ENCODE assay signal across 8 mouse cellular contexts in the genomic region with DNA sequence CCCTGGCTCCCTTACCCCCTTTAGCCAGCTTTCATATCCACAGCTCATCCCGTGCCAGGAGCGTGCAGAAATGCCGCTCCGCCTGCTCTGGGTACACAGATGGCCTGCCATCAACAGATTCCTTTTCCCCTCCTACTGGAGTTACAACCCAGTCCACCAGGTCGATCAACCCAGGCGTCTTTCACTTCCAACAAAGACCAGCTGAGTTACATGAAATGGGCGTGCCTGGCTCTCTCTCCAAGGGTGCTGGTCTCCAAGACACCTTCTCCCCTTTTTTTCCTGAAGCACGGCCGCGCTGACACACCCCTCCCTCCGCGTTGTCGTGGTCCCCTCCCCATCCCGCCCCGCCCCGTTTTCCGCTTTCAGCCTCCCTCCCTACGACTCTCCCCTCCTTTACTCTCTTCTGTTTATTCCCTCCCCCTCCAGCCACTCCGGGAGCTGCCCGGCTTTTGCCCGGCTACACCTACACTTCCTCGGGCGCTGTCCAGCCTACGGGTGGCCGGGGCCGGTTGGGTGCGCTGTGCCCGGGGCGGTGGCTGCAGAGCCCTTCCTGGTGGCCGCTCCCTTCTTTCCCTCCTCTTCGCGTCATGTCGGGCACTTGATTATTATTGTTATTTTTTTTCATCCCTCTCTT. TPM values are rescaled to one million over a fixed set of nuclear protein-coding genes. Genes with fewer than 3 reads are reported as not detected.
A peak's percentile ranks its signal among the peaks of the same experiment; 100 is the strongest.
DNase-seq lines count a peak whose midpoint lies in the region; ATAC-seq lines count a peak whose summit lies in the region.

No protein-coding gene starts in this region.

- H3K9me3 ChIP-seq in heart, embryonic 15.5 days (replicated peaks): no peaks in the 10 kb centered on the region
- no peaks in the 10 kb centered on the region for H3K9me3 ChIP-seq in stomach, embryonic 16.5 days (replicated peaks; ENCODE audit: control insufficient read depth, low read length)

- H3K27ac ChIP-seq in heart, embryonic 15.5 days: no peak overlapping the region
- no peak overlapping the region for H3K27ac ChIP-seq in stomach, embryonic 16.5 days (ENCODE audit: low read length)

- DNase-seq in thymus, postnatal 4 days: peak; percentile 17
- no peak for DNase-seq in thymus, postnatal 14 days
- DNase-seq in kidney, postnatal 25 days: peak; percentile 25 to 67
- DNase-seq in lung, postnatal 4 days: peak; percentile 19 to 27

- peak overlapping the region; percentile 73 for H3K4me2 ChIP-seq in heart, embryonic 15.5 days
- peak overlapping the region; percentile 73 for H3K4me2 ChIP-seq in stomach, embryonic 16.5 days (ENCODE audit: low read depth, low read length)

- H3K36me3 ChIP-seq in heart, embryonic 15.5 days: no peaks in the 10 kb centered on the region
- H3K36me3 ChIP-seq in stomach, embryonic 16.5 days (ENCODE audit: control insufficient read depth, insufficient read depth, low read length): no peaks in the 10 kb centered on the region

- 2% methylated on average over 33 of the region's 33 CpGs for WGBS in heart, embryonic 15.5 days
- WGBS in stomach, embryonic 16.5 days: 1% methylated on average over 33 of the region's 33 CpGs

- H3K9ac ChIP-seq in heart, embryonic 15.5 days: no peak overlapping the region
- H3K9ac ChIP-seq in stomach, embryonic 16.5 days (ENCODE audit: low read length): no peak overlapping the region

- peaks cover 14% of the 10 kb centered on the region for H3K4me1 ChIP-seq in heart, embryonic 15.5 days (replicated peaks)
- H3K4me1 ChIP-seq in stomach, embryonic 16.5 days (ENCODE audit: control insufficient read depth, insufficient read depth, low read length): peaks cover 13% of the 10 kb centered on the region

- peaks cover 44% of the 10 kb centered on the region for H3K27me3 ChIP-seq in heart, embryonic 15.5 days
- peaks cover 16% of the 10 kb centered on the region; the same call in 1 of the 2 replicates for H3K27me3 ChIP-seq in stomach, embryonic 16.5 days (ENCODE audit: control insufficient read depth, insufficient read depth, low read length)

- H3K4me3 ChIP-seq in heart, embryonic 15.5 days: peak overlapping the region; percentile 43
- H3K4me3 ChIP-seq in stomach, embryonic 16.5 days (replicated peaks; ENCODE audit: low read length): peak overlapping the region; percentile 40

- ATAC-seq in common myeloid progenitor, adult 5-6 weeks (replicated peaks; ENCODE audit: low read depth, poor library complexity, severe bottlenecking): peak; percentile 55
- ATAC-seq in heart, embryonic 15.5 days (replicated peaks; ENCODE audit: insufficient number of reproducible peaks, insufficient read depth, low FRiP score, low read depth): peak; percentile 77
- ATAC-seq in stomach, embryonic 16.5 days (ENCODE audit: insufficient read depth, low FRiP score): peak; percentile 82
- ATAC-seq in monocyte, adult 5-6 weeks (replicated peaks; ENCODE audit: insufficient number of reproducible peaks, low FRiP score, low TSS enrichment, poor library complexity, severe bottlenecking): no peak

RNA-seq across cellular contexts. Expression of a gene that starts 53.6 kb away (rescaled TPM):
- total RNA-seq in common myeloid progenitor, adult 5-6 weeks (2017): 31.4 and 40.4 TPM in 2 replicates
- 0.43 and 1.9 TPM in 2 replicates for polyA plus RNA-seq in heart, embryonic 15.5 days (2015; fragmentation: Nextera tagmentation; extraction: Ambion mirVana)
- 1.5 and 2.4 TPM in 2 replicates for polyA plus RNA-seq in stomach, embryonic 16.5 days (2015; fragmentation: Nextera tagmentation; extraction: Ambion mirVana)
- total RNA-seq in monocyte, adult 5-6 weeks (2017): 0.58 TPM in 1 of 3 replicates, not detected in the others

Comparison
In these comparisons a context has a peak if more than half of its experiments do, and no peak if none do; other contexts are left out.
1. RNA of a gene that starts 53.6 kb away (total RNA-seq): 31.4 to 40.4 TPM in common myeloid progenitor, adult 5-6 weeks; 0.58 TPM in monocyte, adult 5-6 weeks; every median in the first group is over 10 times any median in the second.